Mouse (Mus musculus) Patski (cell line): ENCODE results near the gene Itprid1. TPM values are rescaled to one million over a fixed set of nuclear protein-coding genes. Genes with fewer than 3 reads are reported as not detected.

ENCODE experiments used
- ATAC-seq: fragments of 100-300 bp; one replicate; pipeline ENCODE4 v1.8.0; 2021
- CTCF ChIA-PET: fragments of 350-600 bp; sonication (Branson Sonifier 250); formaldehyde crosslinking; loops from one replicate; lab custom pipeline; 2022; ENCODE audit warnings: inconsistent platforms; lab: Charles Lee
- POLR2A ChIA-PET: fragments of 350-600 bp; sonication (Branson Sonifier 250); formaldehyde crosslinking; loops from one replicate; lab custom pipeline; 2022; ENCODE audit warnings: antibody characterized with exemption, inconsistent platforms; lab: Charles Lee
- DNase-seq: peaks from one replicate; pipeline ENCODE4 v3.0.0-alpha.2; 2011; ENCODE audit warnings: low read depth, low spot score
- H3K27me3 ChIP-seq: fragments of 371-371 bp; one replicate; pipeline ENCODE4 v1.5.1; 2021
- CTCF ChIP-seq: fragments of 100-300 bp; IDR thresholded peaks from one replicate; pipeline ENCODE4 v1.5.1; 2021
- in situ Hi-C: fragments of 300-500 bp; cut with MboI; formaldehyde crosslinking; loops from 3 replicates; pipeline ENCODE4 v1.11.1; 2018; ENCODE audit warnings: low pct_unique_long_range_greater_than_20kb, mixed read lengths
- polyA plus RNA-seq: library from polyadenylated mRNA; unstranded; gene quantifications from one replicate; pipeline ENCODE4 v1.2.3, GENCODE M21; 2021

Gene Itprid1
- polyA plus RNA-seq, 1 experiment from 2014 or later: not detected

GRCm38 (mm10) chr6:56008711-56009110 is 172.0 kb downstream of the Itprid1 start:
- in situ Hi-C loops: no loop called here
- no peak for TF ChIP-seq CTCF
- no peak for DNase-seq
- H3K27me3 ChIP-seq: peaks cover 9% of the 10 kb centered on the region
- ChIA-PET POLR2A (no interaction called here), CTCF (no interaction called here)
- no peak for ATAC-seq

GRCm38 (mm10) chr6:56012384-56012783 is 175.7 kb downstream of the Itprid1 start:
- CTCF ChIA-PET: no interaction called here
- no peak for TF ChIP-seq CTCF
- DNase-seq (no peak), ATAC-seq (no peak)
- H3K27me3 ChIP-seq: peaks cover 3% of the 10 kb centered on the region
- POLR2A ChIA-PET: no interaction called here
- in situ Hi-C loops: no loop called here

GRCm38 (mm10) chr6:56017291-56017994 is 180.7 kb downstream of the Itprid1 start, which contains the start of gene Ppp1r17:
Ppp1r17 (plus strand) TSS chr6:56017497.
- ATAC-seq: no peak
- ChIA-PET POLR2A (no interaction called here), CTCF (no interaction called here)
- TF ChIP-seq CTCF: no peak
- peaks cover 3% of the 10 kb centered on the region for H3K27me3 ChIP-seq
- no peak for DNase-seq
- in situ Hi-C loops: no loop called here

DNA sequence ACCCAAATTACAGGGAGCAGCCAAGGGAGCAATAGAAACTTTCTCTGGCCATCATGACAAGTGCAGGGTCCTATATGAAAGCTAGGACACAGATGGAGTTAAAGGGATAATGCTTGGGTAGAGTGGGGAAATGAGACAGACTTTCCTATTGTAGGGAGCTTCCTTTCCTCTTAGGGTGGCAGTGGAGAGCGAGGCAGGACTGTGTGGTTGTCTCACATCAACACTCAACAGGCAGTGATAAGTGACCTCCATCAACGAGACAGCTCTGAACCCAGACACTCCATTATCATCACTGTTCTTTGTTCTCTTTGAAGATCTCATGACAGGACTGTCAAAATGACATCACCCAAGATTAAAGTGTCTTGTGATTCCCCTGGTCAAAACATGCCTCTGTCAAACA is 182.9 kb downstream of the Itprid1 start:
- in situ Hi-C loops: no loop called here
- DNase-seq: no peak
- no peak for TF ChIP-seq CTCF
- peaks cover 16% of the 10 kb centered on the region for H3K27me3 ChIP-seq
- CTCF ChIA-PET: no interaction called here
- no peak for ATAC-seq
- POLR2A ChIA-PET: no interaction called here

DNA sequence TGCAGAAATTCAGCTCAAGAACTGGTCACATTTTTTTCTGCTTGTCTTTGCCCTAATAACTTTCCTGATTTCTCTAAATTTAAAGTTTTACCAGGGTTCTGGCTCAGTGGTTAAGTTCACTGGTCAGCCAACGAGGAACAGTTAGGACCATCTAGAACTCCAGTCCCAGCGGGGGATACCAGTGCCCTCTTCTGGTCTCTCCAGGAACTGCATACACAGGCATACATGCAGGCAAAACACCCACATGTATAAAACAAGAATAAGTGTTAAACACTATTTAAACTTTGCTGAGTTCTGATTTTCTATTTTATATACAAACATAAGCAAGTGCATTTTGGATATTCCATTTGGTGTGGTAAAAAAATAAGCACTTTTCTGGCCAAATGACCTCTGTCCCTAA is 188.8 kb downstream of the Itprid1 start:
- ATAC-seq (no peak), DNase-seq (no peak)
- peak; percentile 44 for TF ChIP-seq CTCF
- in situ Hi-C loops: no loop called here
- ChIA-PET CTCF (no interaction called here), POLR2A (no interaction called here)
- peaks cover 17% of the 10 kb centered on the region for H3K27me3 ChIP-seq

GRCm38 (mm10) chr6:56027318-56027717 is 190.6 kb downstream of the Itprid1 start:
- TF ChIP-seq CTCF: no peak
- H3K27me3 ChIP-seq: peaks cover 17% of the 10 kb centered on the region
- CTCF ChIA-PET: no interaction called here
- DNase-seq (no peak), ATAC-seq (no peak)
- POLR2A ChIA-PET: no interaction called here
- in situ Hi-C loops: no loop called here

DNA sequence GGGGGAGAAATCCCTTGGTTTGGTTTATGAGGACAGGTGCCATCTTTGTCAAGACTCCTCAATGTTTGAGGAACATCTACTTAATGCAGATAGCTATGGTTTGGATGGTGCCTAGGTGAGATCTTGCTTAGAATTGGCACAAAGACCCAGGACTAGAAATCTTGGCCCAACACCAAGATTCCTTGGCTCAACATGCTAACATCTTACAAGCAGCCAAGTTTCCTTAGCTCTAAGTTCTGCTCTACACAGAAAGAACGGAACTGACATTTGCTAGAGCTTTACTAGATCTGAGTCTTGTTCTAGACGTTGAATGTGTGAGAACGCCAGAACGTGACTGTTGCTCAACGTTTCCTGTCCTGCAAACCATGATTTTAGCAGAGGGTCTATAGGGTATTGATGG is 191.3 kb downstream of the Itprid1 start:
- ChIA-PET POLR2A (no interaction called here), CTCF (no interaction called here)
- DNase-seq (no peak), ATAC-seq (no peak)
- peaks cover 14% of the 10 kb centered on the region for H3K27me3 ChIP-seq
- TF ChIP-seq CTCF: no peak
- in situ Hi-C loops: no loop called here

Other genes starting within 250 kb of the Itprid1 start
- not detected for gene Neurod6, start 155.6 kb upstream of the Itprid1 start, polyA plus RNA-seq
- not detected for gene Ppp1r17, start 180.6 kb downstream of the Itprid1 start, polyA plus RNA-seq